Mouse (Mus musculus) adrenal gland, postnatal 4 days (tissue): ENCODE measurements around the gene Mgmt. TPM values are rescaled to one million over a fixed set of nuclear protein-coding genes. Genes with fewer than 3 reads are reported as not detected.
A peak's percentile ranks its signal among the peaks of the same experiment; 100 is the strongest.

Experiments
- DNase-seq, 2 experiments: peaks; one replicate each; pipeline ENCODE4 v3.0.0; 2021 to 2022; ENCODE audit warnings: low spot score in 2 of 2, mixed read lengths in 2 of 2
- total RNA-seq, 2 experiments: library from RNA; stranded (reverse); gene quantifications; 2 replicates each; pipeline ENCODE4 v1.2.3; 2021

Gene Mgmt
- total RNA-seq, 2 experiments from 2014 or later, result 8.2 to 8.5 TPM

DNA sequence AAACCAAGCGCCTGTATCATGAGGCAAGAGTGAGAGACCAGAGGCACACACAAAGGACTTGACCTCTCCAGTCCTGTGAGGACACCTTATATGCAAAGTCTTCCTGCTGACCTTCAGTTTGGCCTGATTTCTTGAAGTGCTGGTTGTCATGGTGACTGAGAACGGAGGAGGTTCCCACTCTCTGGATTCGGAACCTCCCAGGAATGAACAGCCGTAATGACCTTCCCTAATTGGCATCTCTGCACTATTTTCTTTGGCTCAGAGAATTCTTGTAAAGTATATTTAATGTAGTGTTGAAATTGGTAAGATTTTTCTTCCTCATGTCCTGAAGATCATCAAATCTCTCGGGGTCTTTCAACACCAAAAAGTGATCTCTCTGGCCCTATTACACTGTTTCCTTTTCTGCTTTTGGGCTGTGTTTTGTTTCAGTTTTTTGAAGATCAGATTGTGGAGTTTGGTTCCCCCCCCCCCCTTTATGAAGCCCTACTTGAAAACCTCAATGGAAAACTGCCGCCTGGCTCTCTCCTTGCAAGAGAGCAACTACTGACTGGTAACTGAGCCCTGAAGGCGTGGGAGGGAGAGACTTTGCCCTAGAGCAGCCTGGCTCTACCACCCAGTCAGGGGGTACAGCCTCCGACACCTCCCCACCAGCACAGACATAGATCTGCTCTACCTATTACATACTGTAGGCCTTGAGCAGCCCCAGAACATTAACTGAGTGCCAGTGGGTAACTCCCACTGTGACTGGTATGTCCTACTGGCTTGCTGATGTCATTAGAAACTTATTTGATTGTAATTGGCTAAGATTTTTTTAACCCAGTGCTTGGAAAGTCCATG, 153.9 kb downstream of the Mgmt start:
- DNase-seq, result no peak

DNA sequence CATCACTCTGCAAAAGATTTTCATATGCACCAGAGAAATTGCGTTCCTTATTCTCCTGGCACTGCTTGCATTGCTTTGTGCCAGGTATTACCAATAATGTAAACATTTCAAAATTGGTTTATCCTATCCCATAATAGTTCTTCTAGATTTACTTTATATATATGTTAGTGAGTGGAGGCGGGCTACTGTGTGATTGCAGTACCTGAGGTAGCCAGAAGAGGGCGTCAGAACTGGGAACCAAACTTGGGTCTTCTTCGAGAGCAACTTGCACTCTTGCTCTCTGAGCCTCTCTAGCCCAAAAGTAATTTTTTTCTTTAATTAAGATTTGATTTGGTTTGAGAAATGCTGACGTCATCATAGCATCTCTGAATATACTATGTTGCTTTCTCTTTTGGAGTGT, 159.9 kb downstream of the Mgmt start:
- DNase-seq, result no peak

DNA sequence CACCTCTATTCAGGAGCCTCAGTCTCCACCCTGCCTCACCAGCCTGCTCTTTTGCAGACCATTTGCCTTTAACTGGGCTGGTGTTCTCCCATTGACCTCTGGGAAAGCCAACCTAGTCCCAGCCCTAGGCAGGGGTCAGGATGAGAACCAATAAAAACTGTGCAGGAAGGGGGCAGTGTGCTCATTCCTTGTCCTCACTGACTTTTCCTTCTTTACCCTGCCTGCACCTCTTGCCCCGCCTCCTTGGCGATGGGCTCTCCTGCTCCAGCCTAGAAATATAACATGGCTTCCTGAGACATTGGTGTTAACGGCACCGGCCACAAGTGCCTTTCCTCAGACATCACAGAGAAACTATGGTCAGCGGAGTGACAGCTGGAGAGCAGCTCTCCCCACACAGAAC, 161.7 kb downstream of the Mgmt start:
- DNase-seq, result no peak

DNA sequence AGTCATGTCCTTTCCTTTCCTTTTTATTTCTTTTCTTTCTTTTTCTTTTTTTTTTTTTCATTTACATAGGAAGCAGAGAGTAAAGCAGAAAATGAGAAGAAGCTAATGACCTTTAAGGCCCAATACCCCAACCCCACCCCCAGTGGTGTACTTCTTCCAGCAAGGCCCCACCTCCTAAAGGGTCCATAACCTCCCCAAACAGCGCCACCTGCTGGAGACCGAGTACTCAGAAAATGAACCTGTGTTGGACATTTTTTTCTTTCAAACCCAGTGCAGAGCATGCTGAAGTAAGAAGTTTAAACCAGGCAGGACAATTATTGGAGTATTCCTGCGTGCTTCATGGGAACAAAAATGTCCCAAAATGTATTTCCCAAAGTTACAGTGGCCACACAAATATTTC, 166.1 kb downstream of the Mgmt start:
- no peak for DNase-seq

- no peak for DNase-seq
These were observed 166.7 kb downstream of the Mgmt start for GRCm38 (mm10) chr7:137061109-137061508.

DNA sequence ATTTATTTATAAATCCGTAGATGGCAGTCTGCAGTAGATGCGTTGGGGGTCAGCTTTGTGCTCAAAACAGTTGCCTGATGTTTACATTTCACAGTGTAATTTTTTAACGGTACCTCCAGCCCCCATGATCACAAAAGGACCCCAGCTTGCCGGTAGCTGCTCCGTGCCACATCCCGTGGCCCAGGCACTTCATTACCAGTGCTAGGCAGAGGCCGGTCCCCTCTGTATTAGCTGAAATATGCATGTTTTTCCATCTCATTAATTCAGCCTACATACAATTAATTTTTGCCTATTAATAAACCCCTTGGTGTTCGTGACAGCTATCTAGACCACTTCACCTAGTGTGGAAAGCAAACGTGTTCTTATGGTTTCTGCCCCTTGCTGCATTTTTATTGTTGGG, 169.8 kb downstream of the Mgmt start:
- no peak for DNase-seq

DNA sequence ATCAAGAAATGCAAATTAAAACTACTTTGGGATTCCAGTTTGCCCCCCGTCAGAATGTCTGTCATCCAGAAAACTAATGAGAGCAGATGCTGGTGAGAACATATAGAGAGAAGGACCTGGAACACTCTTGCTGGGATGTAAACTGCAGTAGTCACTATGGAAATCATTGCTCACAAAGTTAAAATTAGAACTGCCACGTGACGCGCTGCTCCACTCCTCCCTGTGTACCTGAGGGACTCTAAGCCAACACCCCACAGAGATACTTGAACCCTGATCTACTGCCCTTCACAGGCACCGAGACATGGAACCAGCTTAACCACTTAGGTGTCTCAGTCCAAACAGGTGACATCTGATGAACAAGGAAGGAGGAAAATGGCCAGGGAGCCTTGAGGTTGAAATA, 171.0 kb downstream of the Mgmt start:
- DNase-seq, result no peak

DNA sequence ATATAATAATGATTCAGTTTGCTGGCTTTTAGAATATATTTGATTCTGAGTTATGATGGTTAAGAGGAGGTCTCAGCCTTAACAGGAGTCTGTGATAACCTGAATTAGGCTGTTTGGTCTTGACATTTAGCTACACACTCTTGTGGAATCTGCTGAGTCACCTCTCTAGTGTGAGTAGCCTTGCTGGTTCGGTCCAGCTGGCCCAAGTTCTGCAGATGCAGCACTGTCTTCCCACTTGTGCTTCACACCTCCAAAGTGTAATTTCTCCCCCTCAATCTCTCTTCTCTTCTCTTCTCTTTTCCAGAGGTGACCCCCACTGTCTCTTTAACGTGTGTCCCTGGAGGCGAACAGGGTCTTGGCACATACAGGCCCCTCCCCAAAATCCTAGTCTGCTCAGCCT, 171.8 kb downstream of the Mgmt start:
- no peak for DNase-seq

DNA sequence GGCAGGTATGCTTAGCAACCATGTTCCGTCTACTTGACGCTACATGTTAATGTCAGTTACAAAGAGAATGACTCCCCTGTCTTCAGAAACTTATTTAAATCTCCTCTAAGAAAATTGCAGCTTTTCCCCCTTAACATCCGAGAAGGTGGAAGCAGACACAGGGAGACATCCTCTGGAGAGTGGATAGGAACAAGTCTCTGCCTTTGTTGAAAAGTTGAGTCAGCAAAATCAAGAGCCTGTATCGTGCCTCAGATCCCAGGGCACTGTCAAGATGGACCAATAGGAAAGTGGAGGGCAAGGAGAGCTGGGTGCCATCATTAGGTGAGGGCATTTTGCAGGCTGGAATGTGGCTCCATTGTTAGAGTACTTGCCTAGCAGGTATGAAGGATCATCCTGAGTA, 172.6 kb downstream of the Mgmt start:
- DNase-seq, result no peak

DNA sequence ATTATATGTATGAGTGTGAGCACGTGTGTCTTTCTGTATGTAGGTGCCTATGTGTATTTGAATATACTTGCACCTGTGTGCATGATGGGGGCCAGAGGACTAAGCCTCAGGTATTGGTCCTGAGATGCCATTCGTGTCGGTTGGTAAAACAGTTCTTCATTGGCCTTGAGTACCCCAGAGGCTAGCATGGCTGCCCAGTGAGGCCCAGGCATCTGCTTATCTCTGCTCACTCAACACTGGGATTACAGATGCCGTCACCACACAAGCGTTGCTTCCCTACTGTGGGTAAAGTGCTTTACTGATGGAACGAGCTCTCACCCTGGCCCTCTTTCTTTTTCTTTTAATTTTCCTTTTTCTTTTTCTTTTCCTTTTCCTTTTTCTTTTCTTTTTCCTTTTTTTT, 173.3 kb downstream of the Mgmt start:
- DNase-seq, result no peak

GRCm38 (mm10) chr7:137068796-137069195, 174.4 kb downstream of the Mgmt start:
- DNase-seq, result peak in 1 of 2 experiments; percentile 25

DNA sequence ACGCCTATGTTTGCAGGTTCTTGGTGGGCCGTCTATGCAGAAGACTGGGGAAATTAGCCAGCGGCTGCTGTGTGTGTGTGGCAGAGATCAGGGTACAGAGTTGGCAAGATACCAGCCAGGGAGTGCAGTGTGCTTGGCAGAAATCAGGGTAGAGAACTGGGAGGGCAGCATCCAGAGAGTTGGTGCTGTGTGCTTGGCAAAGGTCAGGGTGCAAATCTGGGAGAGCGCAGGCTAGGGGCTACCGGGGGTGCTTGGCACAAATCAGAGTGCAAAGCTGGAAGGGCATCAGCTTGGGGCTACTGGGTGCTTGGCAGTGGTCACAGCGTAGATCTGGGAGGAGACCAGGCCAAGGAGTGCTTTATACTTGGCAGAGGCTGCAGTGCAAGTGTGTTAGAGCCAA, 175.4 kb downstream of the Mgmt start:
- DNase-seq, result no peak

- no peak for DNase-seq
These were observed 176.9 kb downstream of the Mgmt start for GRCm38 (mm10) chr7:137071346-137071745.

GRCm38 (mm10) chr7:137073878-137074277, 179.5 kb downstream of the Mgmt start:
- no peak for DNase-seq

- no peak for DNase-seq
These were observed 179.9 kb downstream of the Mgmt start for GRCm38 (mm10) chr7:137074324-137074723.

- no peak for DNase-seq
These were observed 180.9 kb downstream of the Mgmt start for GRCm38 (mm10) chr7:137075301-137075700.

DNA sequence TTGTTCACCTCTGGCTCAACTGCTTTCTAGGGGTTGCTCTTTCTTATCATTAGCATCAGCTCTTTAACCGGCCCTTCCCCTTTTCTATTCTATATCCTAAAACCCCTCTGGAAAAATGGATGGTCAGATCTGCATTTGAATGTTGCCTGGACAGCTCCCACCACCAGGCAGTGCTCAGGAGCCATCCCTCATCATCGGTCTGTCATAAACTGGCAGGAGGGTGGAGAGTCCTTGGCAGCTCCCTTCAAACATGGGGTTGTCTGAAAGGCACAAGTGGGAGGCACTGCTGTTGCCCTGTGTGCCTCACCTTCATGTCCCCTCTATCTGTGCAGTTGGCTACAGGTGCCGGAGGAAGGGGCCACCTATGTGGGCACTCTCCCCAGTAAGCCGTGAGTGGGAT, 185.8 kb downstream of the Mgmt start:
- no peak for DNase-seq

DNA sequence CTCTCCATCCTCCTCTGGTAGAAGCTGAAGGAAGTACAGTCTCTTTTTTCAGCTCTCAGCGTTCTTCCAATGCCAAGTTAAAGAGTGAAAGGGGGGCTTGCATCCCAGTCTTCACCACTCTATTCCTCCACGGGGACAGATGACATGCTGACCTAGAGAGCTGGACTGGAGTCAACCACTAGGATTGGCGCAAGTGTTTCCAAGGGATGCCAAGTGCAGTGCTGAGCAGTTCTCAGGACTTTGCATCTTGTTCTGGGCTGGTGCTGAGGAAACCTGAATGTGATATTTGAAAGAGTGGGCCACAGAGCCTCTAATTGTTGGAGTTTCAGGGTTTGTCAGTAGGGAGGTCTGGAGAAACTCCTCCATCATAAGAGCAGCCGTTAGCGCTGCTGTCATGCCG, 187.8 kb downstream of the Mgmt start:
- no peak for DNase-seq

DNA sequence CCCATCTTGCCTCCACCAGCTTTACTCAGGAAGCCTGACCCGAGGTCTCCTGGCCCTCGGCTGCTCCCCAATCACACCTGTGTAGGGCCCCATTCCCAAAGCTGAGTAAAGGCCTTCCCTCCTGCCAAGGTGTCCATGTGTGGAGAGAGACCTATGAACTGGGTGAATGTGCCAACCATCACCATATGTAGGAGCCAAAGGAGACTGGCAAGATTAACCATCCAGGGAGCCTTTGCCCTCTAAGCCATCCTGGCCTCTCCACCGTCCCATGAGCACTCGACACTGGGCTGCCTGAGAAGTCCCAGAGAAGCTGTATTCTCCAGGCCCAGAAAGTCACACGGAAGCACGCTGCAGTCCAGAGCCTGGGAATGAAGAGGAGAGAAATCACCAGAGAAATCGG, 190.2 kb downstream of the Mgmt start:
- DNase-seq, result no peak

DNA sequence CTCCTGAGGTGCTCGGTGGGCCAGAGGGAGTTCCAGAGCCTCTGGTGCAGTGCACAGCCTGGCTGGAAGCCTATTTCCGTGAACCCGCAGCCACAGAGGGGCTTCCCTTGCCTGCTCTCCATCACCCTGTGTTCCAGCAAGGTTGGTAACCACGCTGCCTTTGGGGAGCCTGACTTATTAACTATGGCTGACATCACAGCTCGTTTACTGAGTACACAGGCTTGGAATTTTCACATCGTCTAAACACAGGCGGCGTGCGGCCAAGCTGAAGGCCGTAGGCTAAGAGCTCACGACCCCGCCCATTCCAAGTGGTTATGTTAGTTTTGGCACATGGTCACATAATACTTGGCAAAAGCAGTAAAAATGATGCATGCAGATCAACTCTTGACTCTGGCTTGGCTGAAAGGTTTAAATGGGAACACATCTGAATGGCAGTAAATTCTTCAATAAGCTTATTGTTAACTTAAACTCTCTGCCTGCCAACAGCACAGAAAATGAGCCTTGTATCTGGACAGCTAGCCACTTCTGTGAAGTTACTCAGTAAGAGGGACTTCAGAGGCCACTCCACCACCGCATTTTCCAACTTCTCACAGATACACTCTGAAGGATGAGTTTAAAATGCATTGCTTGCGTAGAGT, 191.7 kb downstream of the Mgmt start:
- DNase-seq, result peak; percentile 31 to 42

- no peak for DNase-seq
These were observed 192.7 kb downstream of the Mgmt start for GRCm38 (mm10) chr7:137087136-137087535.

DNA sequence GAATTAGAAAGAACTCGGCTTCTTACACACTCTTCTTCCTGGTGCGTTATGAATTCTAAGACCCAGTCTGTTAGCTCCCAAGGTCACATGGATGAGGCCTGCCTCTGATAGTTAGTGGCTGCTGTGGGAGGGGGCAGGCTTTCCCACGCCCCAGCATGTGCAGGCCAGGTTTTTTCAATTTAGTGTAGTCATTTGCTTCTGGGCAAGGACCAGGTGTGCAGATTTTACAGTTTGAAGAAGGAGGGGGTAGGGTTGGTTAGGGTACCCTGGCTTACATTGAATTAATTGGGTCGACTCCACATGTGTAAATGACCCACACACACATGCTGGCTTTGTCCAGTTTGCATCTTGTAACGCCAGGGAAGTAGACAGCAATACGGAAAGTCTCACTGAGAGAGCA, 193.7 kb downstream of the Mgmt start:
- DNase-seq, result no peak

DNA sequence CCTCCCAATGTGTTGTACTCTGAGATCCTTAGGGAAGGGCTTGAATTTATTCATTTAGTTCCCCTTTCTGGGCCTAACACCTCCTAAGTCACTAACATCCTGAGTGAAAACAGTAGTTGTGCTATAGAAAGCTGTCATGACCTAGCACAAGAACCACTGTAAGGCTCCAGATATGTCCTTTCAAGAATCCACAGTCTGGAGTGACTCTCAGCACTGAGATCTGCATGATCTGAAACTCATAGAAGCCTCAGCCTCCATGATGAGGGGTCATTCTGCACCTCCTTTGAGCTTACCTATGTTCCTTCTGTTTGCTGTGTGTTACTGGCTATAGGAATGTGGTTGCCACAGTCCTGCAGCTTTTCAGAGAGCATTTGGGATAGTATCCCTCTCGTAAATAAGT, 200.1 kb downstream of the Mgmt start:
- no peak for DNase-seq
